Mouse (Mus musculus) kidney, postnatal 0 days (tissue): ENCODE results near the gene Rab34. TPM values are rescaled to one million over a fixed set of nuclear protein-coding genes. Genes with fewer than 3 reads are reported as not detected.

ENCODE experiments used
- ATAC-seq: fragments of 200-750 bp; cut with Nextera tagmentation; replicated peaks from 2 replicates; pipeline ENCODE4 v1.8.0; 2017; ENCODE audit warnings: low read depth, moderate number of reproducible peaks, moderate TSS enrichment, moderate library complexity; ENCODE audit not compliant: low FRiP score
- DNase-seq: peaks from one replicate; pipeline ENCODE4 v3.0.0-alpha.2; 2016; ENCODE audit warnings: low spot score
- H3K27ac ChIP-seq: fragments of 300-500 bp; sonication (generic); 2 replicates; pipeline ENCODE4 v1.5.1; 2014; ENCODE audit warnings: mild to moderate bottlenecking
- H3K27me3 ChIP-seq: fragments of 300-500 bp; sonication (generic); 2 replicates; pipeline ENCODE4 v1.6.1; 2014; ENCODE audit warnings: low read length, mixed read lengths; ENCODE audit not compliant: insufficient read depth
- H3K36me3 ChIP-seq: fragments of 300-500 bp; sonication (generic); 2 replicates; pipeline ENCODE4 v1.6.1; 2014; ENCODE audit warnings: low read length, mixed read lengths; ENCODE audit not compliant: insufficient read depth
- H3K4me1 ChIP-seq: fragments of 300-500 bp; sonication (generic); replicated peaks from 2 replicates; pipeline ENCODE4 v1.6.1; 2014; ENCODE audit warnings: antibody characterized with exemption, low read length, mixed read lengths; ENCODE audit not compliant: insufficient read depth
- H3K4me2 ChIP-seq: fragments of 300-500 bp; sonication (generic); 2 replicates; pipeline ENCODE4 v1.6.1; 2014; ENCODE audit warnings: mild to moderate bottlenecking, low read length, moderate library complexity, mixed read lengths
- H3K4me3 ChIP-seq: fragments of 300-500 bp; sonication (generic); replicated peaks from 2 replicates; pipeline ENCODE4 v1.5.1; 2014; ENCODE audit warnings: low read depth, low read length
- H3K9ac ChIP-seq: fragments of 300-500 bp; sonication (generic); 2 replicates; pipeline ENCODE4 v1.6.1; 2014; ENCODE audit warnings: low read depth, low read length
- H3K9me3 ChIP-seq: fragments of 300-500 bp; sonication (generic); replicated peaks from 2 replicates; pipeline ENCODE4 v1.6.1; 2016; ENCODE audit warnings: low read length, inconsistent platforms, mixed read lengths
- CTCF ChIP-seq: IDR thresholded peaks from 2 replicates; pipeline ENCODE4 v1.5.1; 2016; ENCODE audit warnings: antibody characterized with exemption, low read depth, mild to moderate bottlenecking, moderate library complexity
- WGBS: fragments of 180-500 bp; shearing (Covaris S2); extraction: QIAGEN DNeasy Blood & Tissue Kit; methylation state at CpG from one replicate; pipeline ENCODE4 v1.1.7; 2014; 5-methylcytosine and 5-hydroxymethylcytosine counted together
- microRNA-seq: library from miRNA; unstranded; fragments of <30 nt; microRNA quantifications from one replicate; pipeline ENCODE4, GENCODE M21; 2016
- polyA plus RNA-seq: library from polyadenylated mRNA; unstranded; fragments of >200 nt; fragmentation: Nextera tagmentation; extraction: Ambion mirVana; gene quantifications from 2 replicates; pipeline ENCODE4 v1.2.1, GENCODE M21; 2015

Rab34 gene
- polyA plus RNA-seq, 1 experiment from 2014 or later = 129 TPM

GRCm38 (mm10) chr11:78215709-78216317, 27.6 kb downstream of the Rab34 start:
- DNase-seq = no peak
- no peaks in the 10 kb centered on the region for H3K27me3 ChIP-seq
- no peak overlapping the region for H3K4me2 ChIP-seq
- H3K4me1 ChIP-seq = no peaks in the 10 kb centered on the region
- H3K27ac ChIP-seq = no peak overlapping the region
- H3K36me3 ChIP-seq = peaks cover 87% of the 10 kb centered on the region
- no peak overlapping the region for H3K9ac ChIP-seq
- H3K4me3 ChIP-seq = no peak overlapping the region
- H3K9me3 ChIP-seq = no peaks in the 10 kb centered on the region
- 79% methylated on average over 11 of the region's 11 CpGs for WGBS
- ATAC-seq = no peak
- no peak for TF ChIP-seq CTCF

DNA sequence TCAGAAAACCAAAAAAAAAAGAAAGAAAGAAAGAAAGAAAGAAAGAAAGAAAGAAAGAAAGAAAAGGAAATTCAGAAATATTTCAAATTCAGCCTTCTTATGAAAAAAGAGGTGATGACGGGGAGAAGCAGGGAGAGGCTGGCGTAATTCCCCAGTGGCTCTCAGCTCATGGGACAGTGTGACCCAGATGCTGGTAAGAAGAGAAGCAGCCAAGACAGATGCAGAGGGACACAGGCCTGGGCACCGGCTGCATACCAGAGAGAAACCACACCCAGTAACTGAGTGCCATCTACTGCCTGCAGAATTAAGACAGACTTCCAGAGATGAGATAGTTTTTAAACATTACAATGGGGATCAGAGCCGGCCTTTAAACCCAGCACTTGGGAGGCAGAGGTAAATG, 35.4 kb downstream of the Rab34 start:
- DNase-seq = no peak
- H3K4me2 ChIP-seq = no peak overlapping the region
- H3K4me1 ChIP-seq = no peaks in the 10 kb centered on the region
- H3K9ac ChIP-seq = no peak overlapping the region
- H3K4me3 ChIP-seq = no peak overlapping the region
- WGBS = 90% methylated on average over 4 of the region's 4 CpGs
- ATAC-seq = no peak
- no peaks in the 10 kb centered on the region for H3K27me3 ChIP-seq
- no peaks in the 10 kb centered on the region for H3K9me3 ChIP-seq
- no peak overlapping the region for H3K27ac ChIP-seq
- TF ChIP-seq CTCF = no peak
- H3K36me3 ChIP-seq = peaks cover 91% of the 10 kb centered on the region

GRCm38 (mm10) chr11:78231518-78231917, 43.3 kb downstream of the Rab34 start:
- H3K4me2 ChIP-seq = no peak overlapping the region
- H3K36me3 ChIP-seq = peaks cover 76% of the 10 kb centered on the region
- H3K27ac ChIP-seq = no peak overlapping the region
- H3K9ac ChIP-seq = no peak overlapping the region
- no peak for ATAC-seq
- no peak overlapping the region for H3K4me3 ChIP-seq
- 96% methylated on average over 6 of the region's 6 CpGs for WGBS
- no peaks in the 10 kb centered on the region for H3K9me3 ChIP-seq
- DNase-seq = no peak
- TF ChIP-seq CTCF = no peak
- no peaks in the 10 kb centered on the region for H3K27me3 ChIP-seq
- no peaks in the 10 kb centered on the region for H3K4me1 ChIP-seq

- 0 out of 2 replicates have a peak, but pooled peaks cover 3% of the 10 kb centered on the region for H3K4me1 ChIP-seq
- H3K27me3 ChIP-seq = no peaks in the 10 kb centered on the region
- 89% methylated on average over 9 of the region's 9 CpGs for WGBS
- H3K4me2 ChIP-seq = no peak overlapping the region
- no peak for ATAC-seq
- DNase-seq = no peak
- no peaks in the 10 kb centered on the region for H3K9me3 ChIP-seq
- no peak overlapping the region for H3K9ac ChIP-seq
- no peak overlapping the region for H3K4me3 ChIP-seq
- H3K36me3 ChIP-seq = 0 out of 2 replicates have a peak, but pooled peaks cover 15% of the 10 kb centered on the region
- no peak for TF ChIP-seq CTCF
- no peak overlapping the region for H3K27ac ChIP-seq
These were observed 52.1 kb downstream of the Rab34 start for GRCm38 (mm10) chr11:78240193-78240857.

Small RNAs within 50 kb of the gene (microRNA-seq; reads per million reads assigned to microRNA genes)
- not detected for gene Mir7653

Other genes with a start within 250 kb of the Rab34 start
- gene Phf12, start 205.7 kb upstream of the Rab34 start, polyA plus RNA-seq = 9.3 and 11.1 TPM in 2 replicates
- 13.6 and 15.2 TPM in 2 replicates for gene Dhrs13, start 156.2 kb upstream of the Rab34 start, polyA plus RNA-seq
- 38.5 and 42.4 TPM in 2 replicates for gene Flot2, start 150.5 kb upstream of the Rab34 start, polyA plus RNA-seq
- 25.0 and 26.9 TPM in 2 replicates for gene Eral1, start 108.0 kb upstream of the Rab34 start, polyA plus RNA-seq
- 13.3 and 13.8 TPM in 2 replicates for gene Fam222b, start 93.8 kb upstream of the Rab34 start, polyA plus RNA-seq
- gene Traf4, start 22.8 kb upstream of the Rab34 start, polyA plus RNA-seq = 79.2 and 79.6 TPM in 2 replicates
- gene Nek8, start 11.8 kb upstream of the Rab34 start, polyA plus RNA-seq = 18.2 and 19.9 TPM in 2 replicates
- 43.4 and 46.6 TPM in 2 replicates for gene Tlcd1, start 11.7 kb upstream of the Rab34 start, polyA plus RNA-seq
- gene Rpl23a, start 4.8 kb upstream of the Rab34 start, polyA plus RNA-seq = 1,409 and 1,636 TPM in 2 replicates
- 3.1 and 3.2 TPM in 2 replicates for gene Proca1, start 5.0 kb downstream of the Rab34 start, polyA plus RNA-seq
- 104 and 106 TPM in 2 replicates for gene Sdf2, start 57.3 kb downstream of the Rab34 start, polyA plus RNA-seq
- gene Supt6, start 57.6 kb downstream of the Rab34 start, polyA plus RNA-seq = 14.4 and 16.8 TPM in 2 replicates
- 96.3 and 98.2 TPM in 2 replicates for gene 2610507B11Rik, start 73.3 kb downstream of the Rab34 start, polyA plus RNA-seq
- 0.17 TPM in 1 of 2 replicates, not detected in the other for gene BC030499, start 102.4 kb downstream of the Rab34 start, polyA plus RNA-seq
- 12.4 and 14.8 TPM in 2 replicates for gene Spag5, start 113.1 kb downstream of the Rab34 start, polyA plus RNA-seq
- gene Aldoc, start 134.5 kb downstream of the Rab34 start, polyA plus RNA-seq = 12.5 and 13.0 TPM in 2 replicates
- gene Pigs, start 140.0 kb downstream of the Rab34 start, polyA plus RNA-seq = 67.5 and 74.9 TPM in 2 replicates
- 30.4 TPM in 2 replicates for gene Unc119, start 155.1 kb downstream of the Rab34 start, polyA plus RNA-seq
- gene Foxn1, start 198.1 kb downstream of the Rab34 start, polyA plus RNA-seq = not detected in 2 replicates
- gene Slc13a2, start 233.8 kb downstream of the Rab34 start, polyA plus RNA-seq = 6.5 and 6.6 TPM in 2 replicates